Mouse (Mus musculus) limb, embryonic 10.5 days (tissue): Measurements from ENCODE around the gene Armh1. TPM values are rescaled to one million over a fixed set of nuclear protein-coding genes. Genes with fewer than 3 reads are reported as not detected.

Experiments
- DNase-seq: peaks from one replicate; pipeline ENCODE4 v3.0.0-alpha.2; 2017; ENCODE audit warnings: low spot score
- H3K27ac ChIP-seq: fragments of 300-500 bp; sonication (generic); 2 replicates; pipeline ENCODE4 v1.5.1; 2016; ENCODE audit warnings: mild to moderate bottlenecking
- H3K27me3 ChIP-seq: fragments of 300-500 bp; sonication (generic); 2 replicates; pipeline ENCODE4 v1.6.1; 2016; ENCODE audit warnings: low read depth, mild to moderate bottlenecking; ENCODE audit not compliant: poor library complexity, severe bottlenecking
- H3K36me3 ChIP-seq: fragments of 300-500 bp; sonication (generic); 2 replicates; pipeline ENCODE4 v1.6.1; 2016; ENCODE audit warnings: mild to moderate bottlenecking, moderate library complexity
- H3K4me1 ChIP-seq: fragments of 300-500 bp; sonication (generic); 2 replicates; pipeline ENCODE4 v1.6.1; 2016
- H3K4me3 ChIP-seq: fragments of 300-500 bp; sonication (generic); 2 replicates; pipeline ENCODE4 v1.5.1; 2016; ENCODE audit warnings: mild to moderate bottlenecking, moderate library complexity
- H3K9me3 ChIP-seq: fragments of 300-500 bp; sonication (generic); replicated peaks from 2 replicates; pipeline ENCODE4 v1.6.1; 2016; ENCODE audit warnings: mild to moderate bottlenecking
- WGBS: fragments of 180-500 bp; shearing (Covaris S2); methylation state at CpG from one replicate; pipeline ENCODE4 v1.1.7; 2016; 5-methylcytosine and 5-hydroxymethylcytosine counted together
- polyA plus RNA-seq: library from polyadenylated mRNA; unstranded; fragments of >200 nt; fragmentation: Nextera tagmentation; extraction: Ambion mirVana; gene quantifications from 2 replicates; pipeline ENCODE4 v1.2.1, GENCODE M21; 2016

Armh1 gene
- polyA plus RNA-seq, 1 experiment from 2014 or later: 0.25 TPM

GRCm38 (mm10) chr4:117169936-117170335 lies 82.0 kb downstream of the Armh1 start:
- H3K27ac ChIP-seq: no peak overlapping the region
- no peak for DNase-seq
- H3K4me3 ChIP-seq: no peak overlapping the region
- H3K36me3 ChIP-seq: peaks cover 100% of the 10 kb centered on the region
- H3K4me1 ChIP-seq: no peaks in the 10 kb centered on the region
- WGBS: 93% methylated on average over 5 of the region's 5 CpGs
- no peaks in the 10 kb centered on the region for H3K27me3 ChIP-seq
- no peaks in the 10 kb centered on the region for H3K9me3 ChIP-seq

Other genes with a start within 250 kb of the Armh1 start
- gene Eif2b3, start 232.7 kb downstream of the Armh1 start, polyA plus RNA-seq: 63.3 and 74.0 TPM in 2 replicates
- 8.4 and 9.0 TPM in 2 replicates for gene Ptch2, start 156.1 kb downstream of the Armh1 start, polyA plus RNA-seq
- 5.5 and 5.9 TPM in 2 replicates for gene Btbd19, start 126.4 kb downstream of the Armh1 start, polyA plus RNA-seq
- not detected in 2 replicates for gene Tctex1d4, start 125.3 kb downstream of the Armh1 start, polyA plus RNA-seq
- gene Plk3, start 118.2 kb downstream of the Armh1 start, polyA plus RNA-seq: 2.5 and 3.5 TPM in 2 replicates
- gene Rps8, start 95.9 kb downstream of the Armh1 start, polyA plus RNA-seq: 842 and 1,039 TPM in 2 replicates
- 116 and 124 TPM in 2 replicates for gene Kif2c, start 69.5 kb downstream of the Armh1 start, polyA plus RNA-seq
- 6.2 and 9.2 TPM in 2 replicates for gene Tmem53, start 174 bp downstream of the Armh1 start, polyA plus RNA-seq
- gene Rnf220, start 244.9 kb upstream of the Armh1 start, polyA plus RNA-seq: 100 and 106 TPM in 2 replicates